Mouse (Mus musculus) spleen, adult 2 months (tissue): ENCODE data around the gene Snai3. TPM values are rescaled to one million over a fixed set of nuclear protein-coding genes. Genes with fewer than 3 reads are reported as not detected.

Source experiments
- DNase-seq, 2 experiments: peaks; one replicate each; pipeline versions ENCODE4 v3.0.0 to v3.0.0-alpha.2; 2012 to 2021; ENCODE audit warnings: low spot score in 2 of 2, low read depth in 1 of 2
- H3K27ac ChIP-seq: fragments of 200-500 bp; 2 replicates; pipeline ENCODE4 v1.5.1; 2012; ENCODE audit warnings: low read length, inconsistent platforms; ENCODE audit not compliant: insufficient read depth
- H3K27me3 ChIP-seq: fragments of 200-500 bp; 2 replicates; pipeline ENCODE4 v1.6.1; 2012; ENCODE audit warnings: mild to moderate bottlenecking, moderate library complexity, low read length, inconsistent platforms; ENCODE audit not compliant: control insufficient read depth, insufficient read depth
- H3K36me3 ChIP-seq: fragments of 200-500 bp; 2 replicates; pipeline ENCODE4 v1.6.1; 2012; ENCODE audit warnings: mild to moderate bottlenecking, low read length, inconsistent platforms; ENCODE audit not compliant: control insufficient read depth, insufficient read depth
- H3K4me1 ChIP-seq: fragments of 200-500 bp; 2 replicates; pipeline ENCODE4 v1.6.1; 2011; ENCODE audit warnings: inconsistent platforms; ENCODE audit not compliant: control insufficient read depth, insufficient read depth, insufficient read length
- H3K4me3 ChIP-seq: fragments of 200-500 bp; 2 replicates; pipeline ENCODE4 v1.5.1; 2011; ENCODE audit warnings: mild to moderate bottlenecking, inconsistent platforms; ENCODE audit not compliant: insufficient read depth, insufficient read length; ENCODE audit errors: extremely low read depth
- CTCF ChIP-seq: fragments of 200-500 bp; IDR thresholded peaks from 2 replicates; pipeline ENCODE4 v1.5.1; 2011; ENCODE audit warnings: mild to moderate bottlenecking, inconsistent platforms; ENCODE audit not compliant: insufficient read depth, insufficient read length, insufficient replicate concordance; ENCODE audit errors: extremely low read depth
- POLR2A ChIP-seq: fragments of 200-500 bp; IDR thresholded peaks from 2 replicates; pipeline ENCODE4 v1.6.1; 2011; ENCODE audit warnings: low read depth, low read length, inconsistent platforms
- WGBS: fragments of 180-500 bp; shearing (Covaris S2); methylation state at CpG from one replicate; pipeline ENCODE4 v1.1.7; 2018; 5-methylcytosine and 5-hydroxymethylcytosine counted together
- polyA plus RNA-seq: library from polyadenylated mRNA; depleted of rRNA; stranded (reverse); fragments of >200 nt; gene quantifications from 2 replicates; pipeline ENCODE4 v1.2.3, GENCODE M21; 2012

Snai3 gene
- polyA plus RNA-seq, 1 experiment, result 3.9 TPM

- 16% methylated on average over 3 of the region's 3 CpGs for WGBS
- Histone ChIP-seq H3K4me3 (no peak overlapping the region), H3K4me1 (peaks cover 7% of the 10 kb centered on the region; the same call in 1 of the 2 replicates), H3K36me3 (no peaks in the 10 kb centered on the region), H3K27me3 (no peaks in the 10 kb centered on the region), H3K27ac (no peak overlapping the region)
- no peak for TF ChIP-seq POLR2A
- no peak for DNase-seq
These were observed 15.3 kb downstream of the Snai3 start for GRCm38 (mm10) chr8:122445203-122445602.

GRCm38 (mm10) chr8:122444058-122444748, 16.3 kb downstream of the Snai3 start:
- Histone ChIP-seq H3K4me1 (peaks cover 7% of the 10 kb centered on the region; the same call in 1 of the 2 replicates), H3K36me3 (no peaks in the 10 kb centered on the region; the same call in 1 of the 2 replicates), H3K4me3 (peak overlapping the region; percentile 70), H3K27ac (peak overlapping the region; percentile 74), H3K27me3 (no peaks in the 10 kb centered on the region)
- no peak for TF ChIP-seq POLR2A
- TF ChIP-seq CTCF, result no peak
- 3% methylated on average over 19 of the region's 19 CpGs for WGBS
- peak in 1 of 2 experiments; percentile 37 for DNase-seq

GRCm38 (mm10) chr8:122443262-122444006, 17.1 kb downstream of the Snai3 start, which contains the start of gene Mvd:
Mvd (minus strand) TSS chr8:122443422.
- under 1% methylated on average over 47 of the region's 47 CpGs for WGBS
- Histone ChIP-seq H3K36me3 (no peaks in the 10 kb centered on the region; the same call in 1 of the 2 replicates), H3K4me1 (peaks cover 7% of the 10 kb centered on the region; the same call in 1 of the 2 replicates), H3K4me3 (peak within 1 kb of the TSS; percentile 76), H3K27ac (peak within 1 kb of the TSS; percentile 74), H3K27me3 (no peaks in the 10 kb centered on the region)
- DNase-seq, result peak; percentile 97 to 98
- TF ChIP-seq POLR2A (peak; percentile 88; the same call in 1 of the 2 replicates), CTCF (peak; percentile 38; the same call in 1 of the 2 replicates)

GRCm38 (mm10) chr8:122442781-122443180, 17.8 kb downstream of the Snai3 start:
- Histone ChIP-seq H3K27me3 (no peaks in the 10 kb centered on the region), H3K36me3 (no peaks in the 10 kb centered on the region; the same call in 1 of the 2 replicates), H3K27ac (no peak overlapping the region), H3K4me3 (peak overlapping the region; percentile 76), H3K4me1 (peaks cover 13% of the 10 kb centered on the region)
- DNase-seq, result no peak
- TF ChIP-seq POLR2A, result no peak
- TF ChIP-seq CTCF, result no peak
- WGBS, result 2% methylated on average over 12 of the region's 12 CpGs

GRCm38 (mm10) chr8:122442356-122442755, 18.2 kb downstream of the Snai3 start:
- DNase-seq, result no peak
- H3K4me1 ChIP-seq, result peaks cover 17% of the 10 kb centered on the region
- H3K36me3 ChIP-seq, result no peaks in the 10 kb centered on the region; the same call in 1 of the 2 replicates
- no peak overlapping the region for H3K27ac ChIP-seq
- TF ChIP-seq POLR2A (no peak), CTCF (no peak)
- H3K27me3 ChIP-seq, result no peaks in the 10 kb centered on the region
- peak overlapping the region; percentile 76; the same call in 1 of the 2 replicates for H3K4me3 ChIP-seq
- 56% methylated on average over 7 of the region's 7 CpGs for WGBS

GRCm38 (mm10) chr8:122441326-122441725, 19.2 kb downstream of the Snai3 start:
- Histone ChIP-seq H3K4me1 (peaks cover 23% of the 10 kb centered on the region), H3K4me3 (no peak overlapping the region), H3K27me3 (no peaks in the 10 kb centered on the region), H3K36me3 (no peaks in the 10 kb centered on the region; the same call in 1 of the 2 replicates), H3K27ac (no peak overlapping the region)
- TF ChIP-seq CTCF, result no peak
- no peak for TF ChIP-seq POLR2A
- 91% methylated on average over 1 of the region's 1 CpGs for WGBS
- DNase-seq, result no peak

- Histone ChIP-seq H3K27me3 (no peaks in the 10 kb centered on the region), H3K36me3 (no peaks in the 10 kb centered on the region; the same call in 1 of the 2 replicates), H3K27ac (no peak overlapping the region), H3K4me1 (peaks cover 21% of the 10 kb centered on the region), H3K4me3 (no peak overlapping the region)
- 92% methylated on average over 16 of the region's 16 CpGs for WGBS
- TF ChIP-seq POLR2A (no peak), CTCF (no peak)
- no peak for DNase-seq
These were observed 21.2 kb downstream of the Snai3 start for GRCm38 (mm10) chr8:122439336-122439735.
